Mouse (Mus musculus): ENCODE measurements around the gene Gprin1.

Gene Gprin1

GRCm38 (mm10) chr13:54687096-54687495 is 62.6 kb downstream of the Gprin1 start:
- peak; percentile 22; the same call in 1 of the 2 replicates for ATAC-seq (ENCODE audit: insufficient number of reproducible peaks, low FRiP score, low TSS enrichment)

All from cerebellum, adult (tissue).